Mouse (Mus musculus): ENCODE data around the gene Psmc3. TPM values are rescaled to one million over a fixed set of nuclear protein-coding genes. Genes with fewer than 3 reads are reported as not detected.

Psmc3 gene
- polyA plus RNA-seq, 1 experiment from 2014 or later, result 369 TPM

DNA sequence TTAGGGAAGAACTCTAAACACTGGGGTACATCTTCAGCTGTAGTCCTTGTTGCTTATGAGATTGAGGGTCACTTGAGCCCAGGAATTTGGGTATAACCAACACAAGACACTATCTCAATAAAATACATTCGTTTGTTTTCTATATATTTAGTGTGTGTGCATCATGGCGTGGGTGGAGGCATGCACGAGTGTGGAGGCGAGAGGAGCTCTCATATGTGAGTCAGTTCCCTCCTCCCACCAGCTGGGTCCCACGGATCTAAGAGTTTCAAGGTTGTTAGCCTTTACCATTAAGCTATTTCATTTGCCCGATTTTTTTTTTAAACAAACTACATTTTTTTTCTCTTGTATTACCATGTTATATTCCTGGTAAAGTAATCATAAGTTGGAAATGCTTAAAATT, 37.0 kb downstream of the Psmc3 start:
- 77% methylated on average over 6 of the region's 6 CpGs for WGBS
- Histone ChIP-seq H3K4me3 (ENCODE audit: low read depth, low read length) (no peak overlapping the region), H3K4me1 (ENCODE audit: control insufficient read depth, insufficient read depth, low read length) (no peaks in the 10 kb centered on the region), H3K4me2 (no peak overlapping the region), H3K36me3 (ENCODE audit: control insufficient read depth, insufficient read depth, low read length) (no peaks in the 10 kb centered on the region), H3K9ac (ENCODE audit: low read length) (no peak overlapping the region), H3K9me3 (ENCODE audit: control insufficient read depth, low read length) (no peaks in the 10 kb centered on the region), H3K27ac (ENCODE audit: low read depth, low read length) (no peak overlapping the region), H3K27me3 (ENCODE audit: control insufficient read depth, insufficient read depth, low read length) (no peaks in the 10 kb centered on the region)
- ATAC-seq (ENCODE audit: low FRiP score) (no peak), DNase-seq (ENCODE audit: low spot score, missing footprints) (no peak)

- H3K4me1 ChIP-seq (ENCODE audit: control insufficient read depth, insufficient read depth, low read length), result no peaks in the 10 kb centered on the region
- no peak overlapping the region for H3K27ac ChIP-seq (ENCODE audit: low read depth, low read length)
- WGBS, result 76% methylated on average over 14 of the region's 14 CpGs
- no peak for DNase-seq (ENCODE audit: low spot score, missing footprints)
- H3K36me3 ChIP-seq (ENCODE audit: control insufficient read depth, insufficient read depth, low read length), result no peaks in the 10 kb centered on the region
- no peak overlapping the region for H3K9ac ChIP-seq (ENCODE audit: low read length)
- H3K27me3 ChIP-seq (ENCODE audit: control insufficient read depth, insufficient read depth, low read length), result no peaks in the 10 kb centered on the region
- no peak overlapping the region for H3K4me3 ChIP-seq (ENCODE audit: low read depth, low read length)
- no peak for ATAC-seq (ENCODE audit: low FRiP score)
- no peak overlapping the region for H3K4me2 ChIP-seq
- no peaks in the 10 kb centered on the region for H3K9me3 ChIP-seq (ENCODE audit: control insufficient read depth, low read length)
These were observed 42.7 kb downstream of the Psmc3 start for GRCm38 (mm10) chr2:91096524-91096923.

DNA sequence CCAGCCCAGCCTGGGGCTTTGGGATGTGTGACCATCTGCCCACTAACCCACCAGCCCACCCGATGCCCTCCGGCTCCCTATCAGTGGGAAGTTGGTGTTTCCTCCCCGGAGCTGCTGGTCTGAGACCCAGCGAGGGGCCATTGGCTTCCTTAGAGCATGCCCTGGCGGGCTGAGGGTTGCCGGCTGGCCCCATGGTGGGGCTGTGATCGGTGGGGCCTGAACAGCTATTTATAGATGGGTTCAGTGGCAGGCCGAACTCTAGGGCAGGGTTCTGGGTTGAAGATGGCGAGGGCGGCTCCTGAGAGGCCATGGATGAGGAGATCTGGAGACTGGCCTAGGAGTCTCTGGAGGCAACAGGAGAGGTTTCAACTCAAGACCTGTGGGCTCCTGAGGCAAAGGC, 43.2 kb downstream of the Psmc3 start:
- no peak for DNase-seq (ENCODE audit: low spot score, missing footprints)
- 74% methylated on average over 10 of the region's 10 CpGs for WGBS
- H3K27ac ChIP-seq (ENCODE audit: low read depth, low read length), result no peak overlapping the region

GRCm38 (mm10) chr2:91098156-91098555, 44.3 kb downstream of the Psmc3 start:
- no peak overlapping the region for H3K4me2 ChIP-seq
- no peak overlapping the region for H3K4me3 ChIP-seq (ENCODE audit: low read depth, low read length)
- no peak overlapping the region for H3K27ac ChIP-seq (ENCODE audit: low read depth, low read length)
- no peak for ATAC-seq (ENCODE audit: low FRiP score)
- no peak for DNase-seq (ENCODE audit: low spot score, missing footprints)
- no peaks in the 10 kb centered on the region for H3K9me3 ChIP-seq (ENCODE audit: control insufficient read depth, low read length)
- H3K27me3 ChIP-seq (ENCODE audit: control insufficient read depth, insufficient read depth, low read length), result no peaks in the 10 kb centered on the region
- no peaks in the 10 kb centered on the region for H3K36me3 ChIP-seq (ENCODE audit: control insufficient read depth, insufficient read depth, low read length)
- WGBS, result 88% methylated on average over 2 of the region's 2 CpGs
- H3K9ac ChIP-seq (ENCODE audit: low read length), result no peak overlapping the region
- no peaks in the 10 kb centered on the region for H3K4me1 ChIP-seq (ENCODE audit: control insufficient read depth, insufficient read depth, low read length)

More for the DNA sequence above, 43.2 kb downstream of the Psmc3 start:
- Histone ChIP-seq H3K36me3 (ENCODE audit: control insufficient read depth, insufficient read depth, low read length) (no peaks in the 10 kb centered on the region), H3K9me3 (ENCODE audit: control insufficient read depth, low read length) (no peaks in the 10 kb centered on the region), H3K4me1 (ENCODE audit: control insufficient read depth, insufficient read depth, low read length) (no peaks in the 10 kb centered on the region), H3K4me2 (no peak overlapping the region), H3K4me3 (ENCODE audit: low read depth, low read length) (no peak overlapping the region), H3K27me3 (ENCODE audit: control insufficient read depth, insufficient read depth, low read length) (no peaks in the 10 kb centered on the region), H3K9ac (ENCODE audit: low read length) (no peak overlapping the region)
- ATAC-seq (ENCODE audit: low FRiP score), result no peak

DNA sequence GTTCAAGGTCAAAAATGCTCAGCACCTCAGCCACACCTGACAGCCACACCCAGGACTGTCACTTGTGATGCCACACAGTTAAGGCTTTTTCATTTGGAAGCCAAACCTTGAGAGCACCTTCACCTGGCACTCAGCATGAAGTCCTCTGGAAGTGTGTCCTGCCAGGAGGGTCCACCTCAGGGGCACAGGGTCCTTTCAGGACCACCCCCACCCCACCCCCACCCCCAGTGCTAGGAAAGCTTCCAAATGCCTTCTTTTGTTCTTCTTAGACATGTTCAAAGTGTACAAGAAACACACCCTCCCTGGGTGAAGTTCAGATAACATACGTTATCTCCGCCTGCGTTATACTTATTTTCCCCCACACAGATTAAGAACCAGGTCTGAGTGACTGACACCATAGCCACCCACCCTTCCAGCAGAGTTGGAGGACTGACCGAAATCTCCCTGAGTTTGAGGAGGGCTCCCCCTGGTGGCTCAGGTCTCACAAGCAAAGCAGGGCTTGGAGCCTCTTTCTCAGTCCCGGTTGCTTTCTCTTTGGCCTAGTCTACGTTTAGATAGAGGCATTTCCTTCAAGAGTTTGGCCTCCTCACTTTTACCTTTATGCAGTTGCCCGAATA, 47.4 kb downstream of the Psmc3 start:
- ATAC-seq (ENCODE audit: low FRiP score), result peak; percentile 81
- Histone ChIP-seq H3K4me3 (ENCODE audit: low read depth, low read length) (no peak overlapping the region), H3K4me2 (no peak overlapping the region), H3K27ac (ENCODE audit: low read depth, low read length) (no peak overlapping the region), H3K9me3 (ENCODE audit: control insufficient read depth, low read length) (no peaks in the 10 kb centered on the region), H3K9ac (ENCODE audit: low read length) (no peak overlapping the region), H3K27me3 (ENCODE audit: control insufficient read depth, insufficient read depth, low read length) (no peaks in the 10 kb centered on the region), H3K4me1 (ENCODE audit: control insufficient read depth, insufficient read depth, low read length) (no peaks in the 10 kb centered on the region), H3K36me3 (ENCODE audit: control insufficient read depth, insufficient read depth, low read length) (no peaks in the 10 kb centered on the region)
- 15% methylated on average over 7 of the region's 7 CpGs for WGBS
- peak; percentile 98 for DNase-seq (ENCODE audit: low spot score, missing footprints)

DNA sequence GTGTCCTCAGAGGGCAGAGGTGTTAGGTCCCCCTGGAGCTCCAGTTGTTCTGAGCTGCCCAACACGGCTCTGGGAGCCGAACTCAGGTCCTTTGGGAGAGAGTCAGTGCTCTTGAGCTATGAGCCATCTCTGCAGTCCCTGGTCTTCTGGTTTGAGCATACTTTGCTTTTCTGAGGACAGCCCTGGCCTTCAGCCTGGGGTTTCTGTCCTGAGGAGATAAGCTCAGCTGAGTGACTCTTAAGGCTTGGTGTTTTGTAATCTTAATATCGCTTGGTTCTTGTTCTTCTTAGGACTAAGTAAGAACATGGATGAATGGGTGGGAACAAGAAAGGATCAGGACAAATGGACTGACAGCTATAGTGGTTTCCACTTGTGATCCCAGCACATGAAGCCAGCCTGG, 54.3 kb downstream of the Psmc3 start:
- H3K4me1 ChIP-seq (ENCODE audit: control insufficient read depth, insufficient read depth, low read length), result no peaks in the 10 kb centered on the region
- H3K4me3 ChIP-seq (ENCODE audit: low read depth, low read length), result no peak overlapping the region
- no peak for ATAC-seq (ENCODE audit: low FRiP score)
- DNase-seq (ENCODE audit: low spot score, missing footprints), result no peak
- H3K9me3 ChIP-seq (ENCODE audit: control insufficient read depth, low read length), result no peaks in the 10 kb centered on the region
- no peak overlapping the region for H3K9ac ChIP-seq (ENCODE audit: low read length)
- 83% methylated on average over 3 of the region's 3 CpGs for WGBS
- H3K36me3 ChIP-seq (ENCODE audit: control insufficient read depth, insufficient read depth, low read length), result no peaks in the 10 kb centered on the region
- H3K27ac ChIP-seq (ENCODE audit: low read depth, low read length), result no peak overlapping the region
- no peak overlapping the region for H3K4me2 ChIP-seq
- H3K27me3 ChIP-seq (ENCODE audit: control insufficient read depth, insufficient read depth, low read length), result no peaks in the 10 kb centered on the region

GRCm38 (mm10) chr2:91109241-91109640, 55.4 kb downstream of the Psmc3 start:
- H3K36me3 ChIP-seq (ENCODE audit: control insufficient read depth, insufficient read depth, low read length), result no peaks in the 10 kb centered on the region
- H3K4me1 ChIP-seq (ENCODE audit: control insufficient read depth, insufficient read depth, low read length), result no peaks in the 10 kb centered on the region
- H3K9me3 ChIP-seq (ENCODE audit: control insufficient read depth, low read length), result no peaks in the 10 kb centered on the region
- WGBS, result 83% methylated on average over 5 of the region's 5 CpGs
- H3K4me3 ChIP-seq (ENCODE audit: low read depth, low read length), result no peak overlapping the region
- H3K27ac ChIP-seq (ENCODE audit: low read depth, low read length), result no peak overlapping the region
- DNase-seq (ENCODE audit: low spot score, missing footprints), result no peak
- no peak overlapping the region for H3K9ac ChIP-seq (ENCODE audit: low read length)
- no peaks in the 10 kb centered on the region for H3K27me3 ChIP-seq (ENCODE audit: control insufficient read depth, insufficient read depth, low read length)
- ATAC-seq (ENCODE audit: low FRiP score), result no peak
- H3K4me2 ChIP-seq, result no peak overlapping the region

DNA sequence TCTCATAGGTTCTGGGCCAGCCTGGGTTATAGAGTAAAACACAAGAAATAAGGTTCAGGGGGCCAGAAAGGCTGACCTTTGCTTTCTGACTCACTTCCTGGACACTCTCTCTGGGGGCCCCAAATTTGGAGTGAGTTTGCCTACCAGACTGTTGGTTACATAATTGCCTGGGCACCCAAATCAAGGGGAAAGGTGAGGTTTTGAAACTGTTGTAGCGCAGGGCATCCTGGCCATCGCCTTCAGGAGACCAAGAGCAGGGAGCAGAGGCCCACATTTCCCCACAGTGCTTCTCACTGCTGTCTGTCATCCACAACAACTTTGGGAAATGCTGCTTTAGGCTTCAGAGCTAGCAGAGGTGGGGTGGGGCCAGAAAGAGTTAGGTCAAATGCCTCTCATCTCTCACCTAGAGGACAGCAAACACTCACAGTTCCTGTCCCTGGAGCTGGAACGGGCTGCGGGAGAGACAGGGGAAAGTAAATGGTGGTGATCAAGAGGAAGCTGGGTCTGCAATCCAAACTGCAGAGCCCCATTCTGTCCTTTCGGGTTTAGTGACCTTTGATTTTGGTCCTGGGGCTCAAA, 56.1 kb downstream of the Psmc3 start:
- no peak for DNase-seq (ENCODE audit: low spot score, missing footprints)
- H3K27me3 ChIP-seq (ENCODE audit: control insufficient read depth, insufficient read depth, low read length), result no peaks in the 10 kb centered on the region
- no peak overlapping the region for H3K9ac ChIP-seq (ENCODE audit: low read length)
- no peak overlapping the region for H3K4me3 ChIP-seq (ENCODE audit: low read depth, low read length)
- no peak overlapping the region for H3K27ac ChIP-seq (ENCODE audit: low read depth, low read length)
- H3K4me2 ChIP-seq, result no peak overlapping the region
- WGBS, result 89% methylated on average over 5 of the region's 5 CpGs
- H3K9me3 ChIP-seq (ENCODE audit: control insufficient read depth, low read length), result no peaks in the 10 kb centered on the region
- ATAC-seq (ENCODE audit: low FRiP score), result no peak
- no peaks in the 10 kb centered on the region for H3K4me1 ChIP-seq (ENCODE audit: control insufficient read depth, insufficient read depth, low read length)
- no peaks in the 10 kb centered on the region for H3K36me3 ChIP-seq (ENCODE audit: control insufficient read depth, insufficient read depth, low read length)

DNA sequence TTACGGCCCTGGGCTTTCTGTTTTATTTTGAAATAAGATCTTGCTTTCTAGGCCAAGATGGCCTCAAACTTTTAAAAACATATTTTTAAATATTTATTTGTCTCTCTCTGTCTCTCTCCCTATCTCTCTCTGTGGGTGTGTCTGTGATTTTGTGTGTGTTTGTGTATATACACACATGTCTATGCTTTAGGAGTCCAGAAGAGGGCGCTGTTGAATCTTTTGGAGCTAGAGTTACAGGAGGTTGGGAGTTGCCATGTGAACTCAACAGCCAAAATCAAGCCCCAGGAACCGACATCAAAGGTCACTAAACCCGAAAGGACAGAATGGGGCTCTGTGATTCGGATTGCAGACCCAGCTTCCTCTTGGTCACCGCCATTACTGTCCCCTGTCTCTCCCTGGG, 56.6 kb downstream of the Psmc3 start:
- no peak overlapping the region for H3K9ac ChIP-seq (ENCODE audit: low read length)
- H3K9me3 ChIP-seq (ENCODE audit: control insufficient read depth, low read length), result no peaks in the 10 kb centered on the region
- WGBS, result 78% methylated on average over 6 of the region's 6 CpGs
- H3K36me3 ChIP-seq (ENCODE audit: control insufficient read depth, insufficient read depth, low read length), result no peaks in the 10 kb centered on the region
- DNase-seq (ENCODE audit: low spot score, missing footprints) (no peak), ATAC-seq (ENCODE audit: low FRiP score) (no peak)
- no peaks in the 10 kb centered on the region for H3K4me1 ChIP-seq (ENCODE audit: control insufficient read depth, insufficient read depth, low read length)
- no peaks in the 10 kb centered on the region for H3K27me3 ChIP-seq (ENCODE audit: control insufficient read depth, insufficient read depth, low read length)
- no peak overlapping the region for H3K27ac ChIP-seq (ENCODE audit: low read depth, low read length)
- H3K4me3 ChIP-seq (ENCODE audit: low read depth, low read length), result no peak overlapping the region
- no peak overlapping the region for H3K4me2 ChIP-seq

Measured in midbrain, embryonic 11.5 days (tissue).